Mouse (Mus musculus) testis, adult 2 months (tissue): ENCODE results near the gene Vegfc. TPM values are rescaled to one million over a fixed set of nuclear protein-coding genes. Genes with fewer than 3 reads are reported as not detected.

Experiments used
- H3K27ac ChIP-seq: fragments of 200-500 bp; 2 replicates; pipeline ENCODE4 v1.5.1; 2012; ENCODE audit warnings: low read depth, low read length; ENCODE audit not compliant: control insufficient read depth, insufficient read depth
- H3K27me3 ChIP-seq: fragments of 200-500 bp; 2 replicates; pipeline ENCODE4 v1.6.1; 2012; ENCODE audit warnings: mild to moderate bottlenecking, low read length, moderate library complexity; ENCODE audit not compliant: control insufficient read depth, insufficient read depth
- H3K36me3 ChIP-seq: fragments of 200-500 bp; 2 replicates; pipeline ENCODE4 v1.6.1; 2012; ENCODE audit warnings: mild to moderate bottlenecking, low read length; ENCODE audit not compliant: control insufficient read depth, insufficient read depth
- H3K4me1 ChIP-seq: fragments of 200-500 bp; 2 replicates; pipeline ENCODE4 v1.6.1; 2012; ENCODE audit warnings: low read length; ENCODE audit not compliant: control insufficient read depth, insufficient read depth
- H3K4me3 ChIP-seq: fragments of 200-500 bp; 2 replicates; pipeline ENCODE4 v1.5.1; 2012; ENCODE audit warnings: low read depth, mild to moderate bottlenecking, low read length, moderate library complexity, mixed read lengths; ENCODE audit not compliant: control insufficient read depth
- CTCF ChIP-seq: fragments of 200-500 bp; IDR thresholded peaks from 2 replicates; pipeline ENCODE4 v1.5.1; 2012; ENCODE audit warnings: low read depth, mild to moderate bottlenecking, inconsistent platforms, low read length, moderate library complexity; ENCODE audit not compliant: control insufficient read depth, insufficient read depth, insufficient replicate concordance
- POLR2A ChIP-seq: fragments of 200-500 bp; IDR thresholded peaks from 2 replicates; pipeline ENCODE4 v1.6.1; 2012; ENCODE audit warnings: low read depth, mild to moderate bottlenecking, inconsistent platforms, low read length, moderate library complexity; ENCODE audit not compliant: control insufficient read depth
- polyA plus RNA-seq: library from polyadenylated mRNA; depleted of rRNA; stranded (reverse); fragments of >200 nt; gene quantifications from 2 replicates; pipeline ENCODE4 v1.2.3, GENCODE M21; 2012

The Vegfc gene
- polyA plus RNA-seq, 1 experiment = 0.48 TPM

DNA sequence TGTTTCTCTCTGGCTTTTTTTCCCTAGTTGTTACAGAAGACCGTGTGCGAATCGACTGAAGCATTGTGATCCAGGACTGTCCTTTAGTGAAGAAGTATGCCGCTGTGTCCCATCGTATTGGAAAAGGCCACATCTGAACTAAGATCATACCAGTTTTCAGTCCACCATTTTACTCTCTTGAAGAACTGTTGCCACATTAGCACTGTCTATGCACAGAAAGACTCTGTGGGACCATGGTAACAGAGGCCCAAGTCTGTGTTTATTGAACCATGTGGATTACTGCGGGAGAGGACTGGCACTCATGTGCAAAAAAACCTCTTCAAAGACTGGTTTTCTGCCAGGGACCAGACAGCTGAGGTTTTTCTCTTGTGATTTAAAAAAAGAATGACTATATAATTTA lies 108.5 kb downstream of the Vegfc start:
- no peak overlapping the region for H3K4me3 ChIP-seq
- no peaks in the 10 kb centered on the region for H3K36me3 ChIP-seq
- H3K27me3 ChIP-seq = no peaks in the 10 kb centered on the region
- H3K27ac ChIP-seq = no peak overlapping the region
- no peaks in the 10 kb centered on the region for H3K4me1 ChIP-seq
- TF ChIP-seq CTCF (no peak), POLR2A (no peak)

DNA sequence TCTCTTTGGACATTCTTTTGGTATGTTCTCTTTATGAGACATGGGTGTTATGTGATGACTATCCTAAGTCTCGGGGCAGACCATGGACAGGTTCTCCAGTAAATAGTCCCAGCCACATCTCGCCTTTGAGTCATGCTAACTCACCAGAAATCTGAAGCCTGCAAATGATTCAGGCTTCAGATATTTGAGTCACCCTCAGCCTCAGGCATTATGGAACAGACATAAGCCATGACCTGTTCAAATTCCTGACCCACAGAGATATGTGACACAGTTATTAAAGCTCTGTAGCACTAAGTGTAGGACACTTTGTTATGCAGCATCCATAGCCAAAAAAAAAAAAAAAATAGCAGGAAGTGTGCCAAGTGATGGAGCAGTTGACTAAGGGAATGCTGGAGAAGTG lies 138.8 kb downstream of the Vegfc start:
- H3K27ac ChIP-seq = no peak overlapping the region

GRCm38 (mm10) chr8:54228801-54229204 lies 151.4 kb downstream of the Vegfc start:
- Histone ChIP-seq H3K36me3 (no peaks in the 10 kb centered on the region), H3K27me3 (no peaks in the 10 kb centered on the region), H3K4me3 (no peak overlapping the region), H3K4me1 (no peaks in the 10 kb centered on the region), H3K27ac (no peak overlapping the region)
- TF ChIP-seq CTCF (no peak), POLR2A (no peak)

More for the DNA sequence above, 138.8 kb downstream of the Vegfc start:
- no peak overlapping the region for H3K4me3 ChIP-seq
- H3K36me3 ChIP-seq = no peaks in the 10 kb centered on the region
- no peaks in the 10 kb centered on the region for H3K27me3 ChIP-seq
- no peaks in the 10 kb centered on the region for H3K4me1 ChIP-seq
- TF ChIP-seq POLR2A (no peak), CTCF (no peak)

GRCm38 (mm10) chr8:54230638-54231037 lies 153.2 kb downstream of the Vegfc start:
- no peaks in the 10 kb centered on the region for H3K27me3 ChIP-seq
- no peaks in the 10 kb centered on the region for H3K4me1 ChIP-seq
- H3K4me3 ChIP-seq = no peak overlapping the region
- TF ChIP-seq CTCF = no peak
- no peak for TF ChIP-seq POLR2A
- H3K27ac ChIP-seq = no peak overlapping the region
- no peaks in the 10 kb centered on the region for H3K36me3 ChIP-seq

GRCm38 (mm10) chr8:54233316-54233715 lies 155.9 kb downstream of the Vegfc start:
- Histone ChIP-seq H3K4me3 (no peak overlapping the region), H3K4me1 (no peaks in the 10 kb centered on the region), H3K27ac (no peak overlapping the region), H3K27me3 (no peaks in the 10 kb centered on the region), H3K36me3 (no peaks in the 10 kb centered on the region)
- no peak for TF ChIP-seq CTCF
- TF ChIP-seq POLR2A = no peak
